Mouse (Mus musculus) telencephalon, adult 2 months (tissue): Measurements from ENCODE around the gene Gtsf2.

Source experiments
- DNase-seq: peaks from one replicate; pipeline ENCODE4 v3.0.0-alpha.2; 2011; ENCODE audit warnings: low read depth, low spot score

Gene Gtsf2

DNA sequence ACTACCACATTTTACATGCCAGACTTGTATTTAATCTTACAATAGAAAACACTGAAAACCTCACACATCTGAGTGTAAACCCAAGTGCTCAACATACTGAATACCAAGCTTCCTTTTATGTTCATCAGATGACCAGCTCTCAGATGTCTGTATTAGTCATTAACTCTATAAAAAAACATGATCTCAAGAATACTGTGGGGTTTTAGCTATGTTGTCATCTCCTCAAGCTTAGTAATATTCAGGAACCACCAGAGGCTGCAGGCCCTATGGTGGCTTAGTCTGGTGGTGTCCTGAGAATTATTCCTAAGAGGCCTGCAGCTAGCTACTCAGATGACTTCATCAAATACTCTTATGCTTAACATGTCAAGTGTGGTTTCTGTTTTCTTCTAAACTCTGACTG, 54.7 kb downstream of the Gtsf2 start:
- DNase-seq: no peak
